Mouse (Mus musculus) lung, postnatal 14 days (tissue): ENCODE data around the gene Golga5.

Experiments
- DNase-seq: peaks from one replicate; pipeline ENCODE4 v3.0.0; 2021

Golga5 gene

GRCm38 (mm10) chr12:102514751-102515150, 45.8 kb downstream of the Golga5 start:
- DNase-seq, result no peak

- DNase-seq, result no peak
Observed at GRCm38 (mm10) chr12:102516151-102516550, 47.2 kb downstream of the Golga5 start.

- DNase-seq, result no peak
Observed at GRCm38 (mm10) chr12:102517647-102518046, 48.7 kb downstream of the Golga5 start.

- peak; percentile 36 for DNase-seq
Observed at GRCm38 (mm10) chr12:102519929-102520720, 51.2 kb downstream of the Golga5 start.

- DNase-seq, result peak; percentile 59
Observed at GRCm38 (mm10) chr12:102521777-102522319, 52.9 kb downstream of the Golga5 start.

GRCm38 (mm10) chr12:102524216-102524615, 55.3 kb downstream of the Golga5 start:
- DNase-seq, result no peak

GRCm38 (mm10) chr12:102524760-102525159, 55.8 kb downstream of the Golga5 start:
- peak; percentile 30 for DNase-seq

GRCm38 (mm10) chr12:102527989-102528388, 59.1 kb downstream of the Golga5 start:
- DNase-seq, result no peak

- no peak for DNase-seq
Observed at GRCm38 (mm10) chr12:102535796-102536195, 66.9 kb downstream of the Golga5 start.

- no peak for DNase-seq
Observed at GRCm38 (mm10) chr12:102540278-102540677, 71.3 kb downstream of the Golga5 start.

- no peak for DNase-seq
Observed at GRCm38 (mm10) chr12:102541168-102541567, 72.2 kb downstream of the Golga5 start.

- DNase-seq, result no peak
Observed at GRCm38 (mm10) chr12:102545122-102545521, 76.2 kb downstream of the Golga5 start.
